In the genomic region with DNA sequence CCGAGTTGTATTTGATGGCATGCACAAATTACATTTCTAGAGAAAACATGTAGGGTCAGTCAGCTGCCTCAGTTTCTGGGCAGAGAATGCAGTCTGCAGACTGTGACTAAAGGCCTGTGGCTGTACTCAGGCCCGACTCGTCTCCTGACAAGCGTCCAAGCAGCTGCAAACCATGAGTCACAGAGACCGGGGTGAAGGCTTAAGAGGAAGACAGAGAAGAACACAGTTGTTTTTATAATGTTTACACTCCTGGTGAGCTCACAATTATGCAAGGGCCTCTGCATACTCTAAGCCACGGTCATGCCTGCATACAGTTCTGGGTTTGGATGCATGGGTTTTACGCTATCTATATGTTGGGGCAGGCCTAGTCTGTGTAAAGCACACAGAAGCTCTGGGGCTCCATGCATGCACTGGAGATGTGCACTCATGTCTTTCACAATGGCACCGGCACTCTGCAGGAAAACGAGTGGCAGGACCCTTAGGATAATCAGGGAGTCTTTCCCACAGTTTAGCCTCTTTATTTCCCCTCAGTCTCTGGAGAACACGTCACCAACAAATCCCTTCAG, we compare ENCODE assay signal across 8 mouse cellular contexts. TPM values are rescaled to one million over a fixed set of nuclear protein-coding genes. Genes with fewer than 3 reads are reported as not detected.
DNase-seq lines count a peak whose midpoint lies in the region; ATAC-seq lines count a peak whose summit lies in the region.

No protein-coding gene starts in this region.

- H3K27me3 ChIP-seq in forebrain, embryonic 13.5 days, result no peaks in the 10 kb centered on the region

- H3K4me1 ChIP-seq in forebrain, embryonic 13.5 days, result peaks cover 82% of the 10 kb centered on the region

- H3K4me2 ChIP-seq in forebrain, embryonic 13.5 days, result 0 out of 2 replicates have a peak overlapping the region, but pooled peaks have one; percentile 15

- peak; percentile 3; the same call in 1 of the 2 replicates for ATAC-seq in forebrain, embryonic 13.5 days
- no peak for ATAC-seq in monocyte, adult 5-6 weeks (replicated peaks; ENCODE audit: insufficient number of reproducible peaks, low FRiP score, low TSS enrichment, poor library complexity, severe bottlenecking)

- 13% methylated on average over 10 of the region's 10 CpGs for WGBS in forebrain, embryonic 13.5 days

- no peak overlapping the region for H3K9ac ChIP-seq in forebrain, embryonic 13.5 days

- H3K9me3 ChIP-seq in forebrain, embryonic 13.5 days (replicated peaks), result no peaks in the 10 kb centered on the region

- H3K36me3 ChIP-seq in forebrain, embryonic 13.5 days (ENCODE audit: poor library complexity, severe bottlenecking), result peaks cover 15% of the 10 kb centered on the region; the same call in 1 of the 2 replicates

- peak; percentile 68 for DNase-seq in kidney, postnatal 10 days
- DNase-seq in kidney, adult 9 months, result no peak
- DNase-seq in heart, postnatal 25 days (ENCODE audit: low spot score), result peak; percentile 68
- peak; percentile 65 to 81 for DNase-seq in lung, postnatal 4 days
- no peak for DNase-seq in right cerebral cortex, postnatal 25 days
- no peak for DNase-seq in right cerebral cortex, postnatal 4 days

- H3K4me3 ChIP-seq in forebrain, embryonic 13.5 days, result no peak overlapping the region

- intact Hi-C loops in heart, postnatal 25 days (cut with DNase I), result loop anchor here (5.0 kb wide), 1 partner anchor 73 kb away; no protein-coding TSS in a partner anchor

- H3K27ac ChIP-seq in forebrain, embryonic 13.5 days, result peak overlapping the region; percentile 85

RNA-seq across cellular contexts. Expression of a gene that starts 39.8 kb away (rescaled TPM):
- 4.0 and 4.5 TPM in 2 replicates for polyA plus RNA-seq in forebrain, embryonic 13.5 days (2015; fragmentation: Nextera tagmentation; extraction: Ambion mirVana)
- 10 to 100 TPM; 31.0 to 34.9 TPM for total RNA-seq in heart, postnatal 25 days (2021)
- 0.10 to 0.57 TPM in 2 of 3 replicates, not detected in the other for total RNA-seq in monocyte, adult 5-6 weeks (2017)

RNA-seq across cellular contexts. Expression of a gene that starts 41.0 kb away (rescaled TPM):
- 0.05 and 0.08 TPM in 2 replicates for polyA plus RNA-seq in forebrain, embryonic 13.5 days (2015; fragmentation: Nextera tagmentation; extraction: Ambion mirVana)
- total RNA-seq in heart, postnatal 25 days (2021), result under 1 TPM; 0.23 to 0.25 TPM
- 0.75 to 1.5 TPM (median 1.1 TPM) in 3 replicates for total RNA-seq in monocyte, adult 5-6 weeks (2017)

Comparison
In these comparisons a context has a peak if more than half of its experiments do, and no peak if none do; other contexts are left out.
1. DNase-seq: peak in kidney, postnatal 10 days (single experiment), heart, postnatal 25 days (single experiment) and lung, postnatal 4 days (2 of 2); none in kidney, adult 9 months (single experiment), right cerebral cortex, postnatal 25 days (single experiment) and right cerebral cortex, postnatal 4 days (single experiment).
2. RNA of a gene that starts 39.8 kb away (total RNA-seq): 31.0 to 34.9 TPM in heart, postnatal 25 days; 0.10 to 0.57 TPM in monocyte, adult 5-6 weeks; every median in the first group is over 10 times any median in the second.